Mouse (Mus musculus) E14TG2a.4 (cell line): Measurements from ENCODE around the gene Ap2b1.

Source experiments
- CTCF ChIP-seq: conservative IDR thresholded peaks from 2 replicates; pipeline ENCODE4 v1.5.1; 2014; ENCODE audit warnings: low read length
- NANOG ChIP-seq: IDR thresholded peaks from 2 replicates; pipeline ENCODE4 v1.6.1; 2014; ENCODE audit warnings: borderline replicate concordance, low read length, mixed read lengths
- POU5F1 ChIP-seq: IDR thresholded peaks from 2 replicates; pipeline ENCODE4 v1.6.1; 2014; ENCODE audit warnings: low read length, borderline replicate concordance

DNA sequence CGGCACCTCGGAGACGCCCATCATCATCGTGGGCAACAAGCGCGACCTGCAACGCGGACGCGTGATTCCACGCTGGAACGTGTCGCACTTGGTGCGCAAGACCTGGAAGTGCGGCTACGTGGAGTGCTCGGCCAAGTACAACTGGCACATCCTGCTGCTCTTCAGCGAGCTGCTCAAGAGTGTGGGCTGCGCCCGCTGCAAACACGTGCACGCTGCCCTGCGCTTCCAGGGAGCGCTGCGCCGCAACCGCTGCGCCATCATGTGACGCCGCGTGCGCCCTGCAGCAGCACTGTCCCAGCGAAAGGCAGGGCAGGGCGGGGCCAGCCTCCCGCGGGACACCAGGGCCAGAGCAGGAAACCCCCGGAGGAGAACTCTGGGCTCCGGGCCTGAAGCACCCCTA lies 119.7 kb downstream of the Ap2b1 start:
- TF ChIP-seq CTCF = no peak
- TF ChIP-seq POU5F1 = no peak
- no peak for TF ChIP-seq NANOG
